9 mouse cellular contexts compared by ENCODE assay signal in the genomic region with DNA sequence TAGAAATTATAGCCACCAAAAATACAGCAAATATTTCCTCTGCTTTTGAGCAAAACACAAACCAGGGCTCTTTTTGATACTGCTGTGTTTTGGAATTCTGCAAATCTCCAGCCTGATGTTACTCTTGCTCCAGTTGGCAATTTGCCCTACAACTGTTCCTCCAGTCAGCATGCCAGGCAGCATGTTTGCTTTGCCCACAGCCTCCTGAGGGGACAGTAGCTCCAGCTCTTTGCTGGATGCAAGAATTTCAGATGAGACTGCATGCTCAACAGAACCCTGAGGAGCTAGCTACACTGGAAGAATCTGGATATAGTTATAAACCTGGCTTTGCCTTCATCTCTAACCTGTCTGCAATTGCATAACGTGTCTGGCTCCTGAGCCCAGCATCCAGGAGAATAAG.
DNase-seq lines count a peak whose midpoint lies in the region; ATAC-seq and TF ChIP-seq lines count a peak whose summit lies in the region.
"Had no signal": no experiment of that assay in that cellular context is flagged by ENCODE, and none has a peak within 500 bp of the region (broad histone marks: within the 10 kb centered on the region; RNA-seq: fewer than 3 reads in every experiment).

No protein-coding gene starts in this region.

- H3K4me1 ChIP-seq in embryonic facial prominence, embryonic 13.5 days, result peaks cover 21% of the 10 kb centered on the region
- H3K4me1 ChIP-seq in embryonic facial prominence, embryonic 10.5 days, result peaks cover 4% of the 10 kb centered on the region; the same call in 1 of the 2 replicates
- H3K4me1 ChIP-seq: liver, embryonic 13.5 days had no signal

- intact Hi-C loops in left cerebral cortex, postnatal 14 days (cut with DNase I), result no loop called here

- H3K4me3 ChIP-seq in embryonic facial prominence, embryonic 13.5 days, result no peak overlapping the region
- no peak overlapping the region for H3K4me3 ChIP-seq in embryonic facial prominence, embryonic 10.5 days
- H3K4me3 ChIP-seq: liver, embryonic 13.5 days had no signal

- TF ChIP-seq CTCF in brain, embryonic 14.5 days (IDR thresholded peaks at IDR 0.05; ENCODE audit: borderline replicate concordance, extremely low read depth, insufficient read depth, insufficient read length), result no peak

- no peak overlapping the region for H3K4me2 ChIP-seq in embryonic facial prominence, embryonic 13.5 days
- H3K4me2 ChIP-seq: liver, embryonic 13.5 days had no signal

- DNase-seq in embryonic facial prominence, embryonic 10.5 days (ENCODE audit: low spot score), result no peak
- peak; percentile 30 to 51 for DNase-seq in left cerebral cortex, postnatal 14 days (ENCODE audit: low spot score in 2 of 2)
- no peak for DNase-seq in left cerebral cortex, adult 8-10 months (ENCODE audit: low spot score in 2 of 2)
- DNase-seq in brain, embryonic 14.5 days (ENCODE audit: low read depth), result peak; percentile 56
- DNase-seq in layer of hippocampus, adult 8-10 months (ENCODE audit: low spot score in 2 of 2), result peak; percentile 22 to 26
- DNase-seq in spleen, adult 18-20 months, result no peak
- DNase-seq in thymus, postnatal 36 days, result no peak
- DNase-seq: liver, embryonic 13.5 days had no signal

- H3K27ac ChIP-seq in embryonic facial prominence, embryonic 13.5 days, result peak overlapping the region; percentile 73
- H3K27ac ChIP-seq in embryonic facial prominence, embryonic 10.5 days (replicated peaks), result no peak overlapping the region
- H3K27ac ChIP-seq: liver, embryonic 13.5 days had no signal

- H3K9me3 ChIP-seq in embryonic facial prominence, embryonic 13.5 days, result no peaks in the 10 kb centered on the region
- H3K9me3 ChIP-seq in embryonic facial prominence, embryonic 10.5 days, result no peaks in the 10 kb centered on the region
- H3K9me3 ChIP-seq: liver, embryonic 13.5 days had no signal

- no peaks in the 10 kb centered on the region for H3K36me3 ChIP-seq in embryonic facial prominence, embryonic 13.5 days
- H3K36me3 ChIP-seq in embryonic facial prominence, embryonic 10.5 days (replicated peaks), result no peaks in the 10 kb centered on the region
- H3K36me3 ChIP-seq: liver, embryonic 13.5 days had no signal

- no peak for TF ChIP-seq POLR2A in brain, embryonic 14.5 days (IDR thresholded peaks at IDR 0.05; ENCODE audit: borderline replicate concordance, extremely low read depth, insufficient read depth, insufficient read length, poor library complexity, severe bottlenecking)

- H3K27me3 ChIP-seq in embryonic facial prominence, embryonic 13.5 days, result no peaks in the 10 kb centered on the region
- no peaks in the 10 kb centered on the region for H3K27me3 ChIP-seq in embryonic facial prominence, embryonic 10.5 days (replicated peaks; ENCODE audit: low read depth, poor library complexity, severe bottlenecking)
- H3K27me3 ChIP-seq: liver, embryonic 13.5 days had no signal

- H3K9ac ChIP-seq in embryonic facial prominence, embryonic 13.5 days, result no peak overlapping the region
- H3K9ac ChIP-seq: liver, embryonic 13.5 days had no signal

- ATAC-seq in embryonic facial prominence, embryonic 13.5 days (ENCODE audit: insufficient number of reproducible peaks, insufficient read depth, low FRiP score, low TSS enrichment, low read depth), result no peak

- 34% methylated on average over 1 of the region's 1 CpGs for WGBS in embryonic facial prominence, embryonic 13.5 days
- 73% methylated on average over 1 of the region's 1 CpGs for WGBS in embryonic facial prominence, embryonic 10.5 days

Comparison
In these comparisons a context has a peak if more than half of its experiments do, and no peak if none do; other contexts are left out.
1. DNase-seq: peak in left cerebral cortex, postnatal 14 days (2 of 2), brain, embryonic 14.5 days (single experiment) and layer of hippocampus, adult 8-10 months (2 of 2); none in embryonic facial prominence, embryonic 10.5 days (single experiment), left cerebral cortex, adult 8-10 months (0 of 2), spleen, adult 18-20 months (0 of 2) and thymus, postnatal 36 days (0 of 2).